Mouse (Mus musculus) R1 (cell line): Measurements from ENCODE around the gene Cst13.
"Not testable (repeated sequence)": the region's sequence is repeated elsewhere in the genome, so short reads cannot be mapped to it uniquely, and the experiment has no call there.

Experiments used
- DNase-seq: peaks from one replicate; pipeline ENCODE4 v3.0.0-alpha.2; 2018; ENCODE audit warnings: low read depth, low spot score

Gene Cst13

GRCm38 (mm10) chr2:148819909-148820308 lies at the start of gene Cst13:
Gene Cst13, plus strand, starts transcription at chr2:148820081.
- no peak for DNase-seq

- DNase-seq: not testable (repeated sequence)
Measured at GRCm38 (mm10) chr2:148771397-148771796, 48.5 kb upstream of the Cst13 start, which contains the start of gene Cst11. Gene Cst11, minus strand, starts transcription at chr2:148771497.

- peak; percentile 23 for DNase-seq
Measured at GRCm38 (mm10) chr2:148781709-148782108, 38.2 kb upstream of the Cst13 start, which contains the start of gene 8030411F24Rik. Gene 8030411F24Rik, plus strand, starts transcription at chr2:148782009.

GRCm38 (mm10) chr2:148789142-148789541 lies 30.7 kb upstream of the Cst13 start, which contains the start of gene Cst12:
Gene Cst12, plus strand, starts transcription at chr2:148789361.
- no peak for DNase-seq

GRCm38 (mm10) chr2:148798485-148798884 lies 21.4 kb upstream of the Cst13 start, which contains the start of gene Cst8:
Gene Cst8, plus strand, starts transcription at chr2:148798785.
- no peak for DNase-seq

- no peak for DNase-seq
Measured at GRCm38 (mm10) chr2:148801491-148801921, 18.4 kb upstream of the Cst13 start.

- no peak for DNase-seq
Measured at GRCm38 (mm10) chr2:148806696-148807095, 13.2 kb upstream of the Cst13 start.

- DNase-seq: peak; percentile 82
Measured at GRCm38 (mm10) chr2:148825986-148826385, 6.1 kb downstream of the Cst13 start.

GRCm38 (mm10) chr2:148834912-148835311 lies 15.0 kb downstream of the Cst13 start, which contains the start of gene Cst9:
Gene Cst9, plus strand, starts transcription at chr2:148835147.
- no peak for DNase-seq

GRCm38 (mm10) chr2:148838075-148838777 lies 18.3 kb downstream of the Cst13 start:
- DNase-seq: no peak

GRCm38 (mm10) chr2:148839224-148839623 lies 19.3 kb downstream of the Cst13 start:
- no peak for DNase-seq

GRCm38 (mm10) chr2:148851116-148851906 lies 31.4 kb downstream of the Cst13 start:
- peak; percentile 86 for DNase-seq

- no peak for DNase-seq
Measured at GRCm38 (mm10) chr2:148856630-148857400, 36.9 kb downstream of the Cst13 start.

- no peak for DNase-seq
Measured at GRCm38 (mm10) chr2:148857506-148857905, 37.6 kb downstream of the Cst13 start.

- DNase-seq: no peak
Measured at GRCm38 (mm10) chr2:148860993-148861392, 41.1 kb downstream of the Cst13 start.

GRCm38 (mm10) chr2:148861693-148862092 lies 41.8 kb downstream of the Cst13 start:
- DNase-seq: no peak

- no peak for DNase-seq
Measured at GRCm38 (mm10) chr2:148864966-148865365, 45.1 kb downstream of the Cst13 start, which contains the start of gene 9230104L09Rik. Gene 9230104L09Rik, minus strand, starts transcription at chr2:148865038.

- DNase-seq: no peak
Measured at GRCm38 (mm10) chr2:148868959-148869358, 49.1 kb downstream of the Cst13 start.

GRCm38 (mm10) chr2:148870526-148870925 lies 50.6 kb downstream of the Cst13 start:
- no peak for DNase-seq

GRCm38 (mm10) chr2:148872860-148873259 lies 53.0 kb downstream of the Cst13 start:
- DNase-seq: no peak

- DNase-seq: no peak
Measured at GRCm38 (mm10) chr2:148874224-148874616, 54.3 kb downstream of the Cst13 start.
